Mouse (Mus musculus) limb, embryonic 13.5 days (tissue): Measurements from ENCODE around the gene Camkmt. TPM values are rescaled to one million over a fixed set of nuclear protein-coding genes. Genes with fewer than 3 reads are reported as not detected.

Source experiments
- ATAC-seq: fragments of 200-750 bp; cut with Nextera tagmentation; 2 replicates; pipeline ENCODE4 v1.8.0; 2017; ENCODE audit warnings: low read depth, moderate number of reproducible peaks, moderate TSS enrichment; ENCODE audit not compliant: low FRiP score
- H3K27ac ChIP-seq: fragments of 300-500 bp; sonication (generic); 2 replicates; pipeline ENCODE4 v1.5.1; 2015; ENCODE audit warnings: inconsistent platforms, mild to moderate bottlenecking, moderate library complexity
- H3K27me3 ChIP-seq: fragments of 300-500 bp; sonication (generic); 2 replicates; pipeline ENCODE4 v1.6.1; 2015; ENCODE audit warnings: mild to moderate bottlenecking, inconsistent platforms
- H3K36me3 ChIP-seq: fragments of 300-500 bp; sonication (generic); 2 replicates; pipeline ENCODE4 v1.6.1; 2015; ENCODE audit warnings: inconsistent platforms, mild to moderate bottlenecking, moderate library complexity
- H3K4me1 ChIP-seq: fragments of 300-500 bp; sonication (generic); 2 replicates; pipeline ENCODE4 v1.6.1; 2015; ENCODE audit warnings: inconsistent platforms
- H3K4me2 ChIP-seq: fragments of 300-500 bp; sonication (generic); replicated peaks from 2 replicates; pipeline ENCODE4 v1.6.1; 2015; ENCODE audit warnings: inconsistent platforms, mild to moderate bottlenecking, moderate library complexity
- H3K4me3 ChIP-seq: fragments of 300-500 bp; sonication (generic); 2 replicates; pipeline ENCODE4 v1.5.1; 2015; ENCODE audit warnings: moderate library complexity, mild to moderate bottlenecking, inconsistent platforms
- H3K9ac ChIP-seq: fragments of 300-500 bp; sonication (generic); 2 replicates; pipeline ENCODE4 v1.6.1; 2015; ENCODE audit warnings: mild to moderate bottlenecking, inconsistent platforms
- H3K9me3 ChIP-seq: fragments of 300-500 bp; sonication (generic); 2 replicates; pipeline ENCODE4 v1.6.1; 2016; ENCODE audit warnings: inconsistent platforms
- WGBS: fragments of 180-500 bp; shearing (Covaris S2); methylation state at CpG from one replicate; pipeline ENCODE4 v1.1.7; 2015; 5-methylcytosine and 5-hydroxymethylcytosine counted together
- polyA plus RNA-seq: library from polyadenylated mRNA; unstranded; fragments of >200 nt; fragmentation: Nextera tagmentation; extraction: Ambion mirVana; gene quantifications from 2 replicates; pipeline ENCODE4 v1.2.1, GENCODE M21; 2015

Camkmt gene
- polyA plus RNA-seq, 1 experiment from 2014 or later, result 13.8 TPM

- no peak overlapping the region for H3K4me2 ChIP-seq
- WGBS, result 95% methylated on average over 3 of the region's 3 CpGs
- no peak overlapping the region for H3K27ac ChIP-seq
Measured at GRCm38 (mm10) chr17:85096396-85096795, 6.0 kb downstream of the Camkmt start.

GRCm38 (mm10) chr17:85098677-85099323 is 8.4 kb downstream of the Camkmt start:
- no peak for ATAC-seq
- 90% methylated on average over 7 of the region's 7 CpGs for WGBS
- Histone ChIP-seq H3K27ac (no peak overlapping the region), H3K9ac (no peak overlapping the region), H3K4me1 (no peaks in the 10 kb centered on the region), H3K36me3 (peaks cover 24% of the 10 kb centered on the region), H3K27me3 (no peaks in the 10 kb centered on the region), H3K4me2 (no peak overlapping the region), H3K9me3 (peaks cover 10% of the 10 kb centered on the region; the same call in 1 of the 2 replicates), H3K4me3 (no peak overlapping the region)

More at GRCm38 (mm10) chr17:85096396-85096795, 6.0 kb downstream of the Camkmt start:
- H3K9me3 ChIP-seq, result peaks cover 10% of the 10 kb centered on the region; the same call in 1 of the 2 replicates
- ATAC-seq, result no peak
- H3K27me3 ChIP-seq, result no peaks in the 10 kb centered on the region
- no peak overlapping the region for H3K9ac ChIP-seq
- H3K4me1 ChIP-seq, result peaks cover 4% of the 10 kb centered on the region
- H3K4me3 ChIP-seq, result no peak overlapping the region
- peaks cover 24% of the 10 kb centered on the region for H3K36me3 ChIP-seq

- Histone ChIP-seq H3K4me2 (no peak overlapping the region), H3K9me3 (peaks cover 10% of the 10 kb centered on the region; the same call in 1 of the 2 replicates), H3K36me3 (peaks cover 24% of the 10 kb centered on the region), H3K27me3 (no peaks in the 10 kb centered on the region), H3K9ac (no peak overlapping the region), H3K27ac (no peak overlapping the region), H3K4me3 (no peak overlapping the region), H3K4me1 (no peaks in the 10 kb centered on the region)
- no peak for ATAC-seq
- 78% methylated on average over 3 of the region's 3 CpGs for WGBS
Measured at GRCm38 (mm10) chr17:85100232-85100631, 9.9 kb downstream of the Camkmt start.

- H3K27me3 ChIP-seq, result no peaks in the 10 kb centered on the region
- no peak for ATAC-seq
- no peaks in the 10 kb centered on the region for H3K4me1 ChIP-seq
- WGBS, result 85% methylated on average over 7 of the region's 7 CpGs
- H3K4me2 ChIP-seq, result no peak overlapping the region
- no peak overlapping the region for H3K27ac ChIP-seq
- H3K9ac ChIP-seq, result no peak overlapping the region
- H3K36me3 ChIP-seq, result peaks cover 24% of the 10 kb centered on the region
- no peak overlapping the region for H3K4me3 ChIP-seq
- peaks cover 10% of the 10 kb centered on the region; the same call in 1 of the 2 replicates for H3K9me3 ChIP-seq
Measured at GRCm38 (mm10) chr17:85101751-85102150, 11.4 kb downstream of the Camkmt start.

- Histone ChIP-seq H3K36me3 (peaks cover 12% of the 10 kb centered on the region), H3K4me3 (no peak overlapping the region), H3K9ac (no peak overlapping the region), H3K9me3 (peaks cover 5% of the 10 kb centered on the region; the same call in 1 of the 2 replicates), H3K4me1 (no peaks in the 10 kb centered on the region), H3K4me2 (no peak overlapping the region), H3K27me3 (no peaks in the 10 kb centered on the region), H3K27ac (no peak overlapping the region)
- WGBS, result 45% methylated on average over 2 of the region's 2 CpGs
- ATAC-seq, result no peak
Measured at GRCm38 (mm10) chr17:85103310-85103709, 13.0 kb downstream of the Camkmt start.

GRCm38 (mm10) chr17:85110640-85111039 is 20.3 kb downstream of the Camkmt start:
- Histone ChIP-seq H3K4me3 (no peak overlapping the region), H3K9me3 (no peaks in the 10 kb centered on the region), H3K4me1 (no peaks in the 10 kb centered on the region), H3K36me3 (no peaks in the 10 kb centered on the region), H3K4me2 (no peak overlapping the region), H3K9ac (no peak overlapping the region), H3K27me3 (no peaks in the 10 kb centered on the region), H3K27ac (no peak overlapping the region)
- WGBS, result 97% methylated on average over 1 of the region's 1 CpGs
- ATAC-seq, result no peak

GRCm38 (mm10) chr17:85113441-85113840 is 23.1 kb downstream of the Camkmt start:
- Histone ChIP-seq H3K27me3 (no peaks in the 10 kb centered on the region), H3K9ac (no peak overlapping the region), H3K9me3 (no peaks in the 10 kb centered on the region), H3K27ac (no peak overlapping the region), H3K4me1 (no peaks in the 10 kb centered on the region), H3K4me2 (no peak overlapping the region), H3K36me3 (no peaks in the 10 kb centered on the region), H3K4me3 (no peak overlapping the region)
- WGBS, result 83% methylated on average over 8 of the region's 8 CpGs
- ATAC-seq, result no peak

GRCm38 (mm10) chr17:85116643-85117042 is 26.3 kb downstream of the Camkmt start:
- 32% methylated on average over 4 of the region's 4 CpGs for WGBS
- Histone ChIP-seq H3K36me3 (no peaks in the 10 kb centered on the region), H3K27me3 (no peaks in the 10 kb centered on the region), H3K27ac (no peak overlapping the region), H3K4me1 (no peaks in the 10 kb centered on the region), H3K9ac (no peak overlapping the region), H3K9me3 (no peaks in the 10 kb centered on the region), H3K4me2 (no peak overlapping the region), H3K4me3 (no peak overlapping the region)
- ATAC-seq, result no peak

GRCm38 (mm10) chr17:85138393-85138792 is 48.0 kb downstream of the Camkmt start:
- H3K4me2 ChIP-seq, result no peak overlapping the region
- no peaks in the 10 kb centered on the region for H3K36me3 ChIP-seq
- H3K27me3 ChIP-seq, result no peaks in the 10 kb centered on the region
- no peak overlapping the region for H3K27ac ChIP-seq
- no peak overlapping the region for H3K9ac ChIP-seq
- no peaks in the 10 kb centered on the region for H3K4me1 ChIP-seq
- 73% methylated on average over 1 of the region's 1 CpGs for WGBS
- H3K9me3 ChIP-seq, result no peaks in the 10 kb centered on the region
- no peak for ATAC-seq
- H3K4me3 ChIP-seq, result no peak overlapping the region

- H3K9ac ChIP-seq, result no peak overlapping the region
- H3K4me2 ChIP-seq, result no peak overlapping the region
- 44% methylated on average over 3 of the region's 3 CpGs for WGBS
- H3K4me3 ChIP-seq, result no peak overlapping the region
- H3K27ac ChIP-seq, result no peak overlapping the region
- H3K36me3 ChIP-seq, result no peaks in the 10 kb centered on the region
- H3K4me1 ChIP-seq, result no peaks in the 10 kb centered on the region
- no peak for ATAC-seq
- H3K27me3 ChIP-seq, result no peaks in the 10 kb centered on the region
- H3K9me3 ChIP-seq, result no peaks in the 10 kb centered on the region
Measured at GRCm38 (mm10) chr17:85141621-85142020, 51.3 kb downstream of the Camkmt start.

GRCm38 (mm10) chr17:85142495-85143111 is 52.3 kb downstream of the Camkmt start:
- Histone ChIP-seq H3K9me3 (no peaks in the 10 kb centered on the region), H3K9ac (no peak overlapping the region), H3K4me3 (no peak overlapping the region), H3K36me3 (no peaks in the 10 kb centered on the region), H3K27ac (no peak overlapping the region), H3K4me2 (no peak overlapping the region), H3K4me1 (no peaks in the 10 kb centered on the region), H3K27me3 (no peaks in the 10 kb centered on the region)
- WGBS, result 36% methylated on average over 5 of the region's 5 CpGs
- no peak for ATAC-seq

- no peak overlapping the region for H3K27ac ChIP-seq
- no peaks in the 10 kb centered on the region for H3K36me3 ChIP-seq
- no peaks in the 10 kb centered on the region for H3K4me1 ChIP-seq
- no peak overlapping the region for H3K4me3 ChIP-seq
- H3K27me3 ChIP-seq, result no peaks in the 10 kb centered on the region
- no peak overlapping the region for H3K4me2 ChIP-seq
- ATAC-seq, result no peak
- WGBS, result 88% methylated on average over 6 of the region's 6 CpGs
- no peak overlapping the region for H3K9ac ChIP-seq
- no peaks in the 10 kb centered on the region for H3K9me3 ChIP-seq
Measured at GRCm38 (mm10) chr17:85144141-85144540, 53.8 kb downstream of the Camkmt start.

- ATAC-seq, result no peak
- WGBS, result 73% methylated on average over 1 of the region's 1 CpGs
- H3K4me2 ChIP-seq, result no peak overlapping the region
- no peaks in the 10 kb centered on the region for H3K9me3 ChIP-seq
- H3K4me1 ChIP-seq, result no peaks in the 10 kb centered on the region
- H3K4me3 ChIP-seq, result no peak overlapping the region
- H3K9ac ChIP-seq, result no peak overlapping the region
- no peaks in the 10 kb centered on the region for H3K36me3 ChIP-seq
- H3K27me3 ChIP-seq, result no peaks in the 10 kb centered on the region
- no peak overlapping the region for H3K27ac ChIP-seq
Measured at GRCm38 (mm10) chr17:85148348-85148747, 58.0 kb downstream of the Camkmt start.
